Mouse (Mus musculus) stomach, embryonic 14.5 days (tissue): Measurements from ENCODE around the gene Lexm. TPM values are rescaled to one million over a fixed set of nuclear protein-coding genes. Genes with fewer than 3 reads are reported as not detected.

Source experiments
- ATAC-seq: fragments of 200-750 bp; cut with Nextera tagmentation; 2 replicates; pipeline ENCODE4 v1.8.0; 2017; ENCODE audit warnings: low read depth, moderate TSS enrichment; ENCODE audit not compliant: insufficient number of reproducible peaks, insufficient read depth, low FRiP score
- H3K27ac ChIP-seq: fragments of 300-500 bp; sonication (generic); 2 replicates; pipeline ENCODE4 v1.5.1; 2014; ENCODE audit warnings: mild to moderate bottlenecking, low read length, moderate library complexity, mixed read lengths
- H3K27me3 ChIP-seq: fragments of 300-500 bp; sonication (generic); 2 replicates; pipeline ENCODE4 v1.6.1; 2014; ENCODE audit warnings: low read length, control low read depth, mixed read lengths; ENCODE audit not compliant: control insufficient read depth, insufficient read depth
- H3K36me3 ChIP-seq: fragments of 300-500 bp; sonication (generic); 2 replicates; pipeline ENCODE4 v1.6.1; 2014; ENCODE audit warnings: mild to moderate bottlenecking, control low read depth, low read length, moderate library complexity, mixed read lengths; ENCODE audit not compliant: control insufficient read depth, insufficient read depth
- H3K4me1 ChIP-seq: fragments of 300-500 bp; sonication (generic); 2 replicates; pipeline ENCODE4 v1.6.1; 2014; ENCODE audit warnings: low read length, control low read depth, mixed read lengths; ENCODE audit not compliant: control insufficient read depth, insufficient read depth
- H3K4me2 ChIP-seq: fragments of 300-500 bp; sonication (generic); replicated peaks from 2 replicates; pipeline ENCODE4 v1.6.1; 2014; ENCODE audit warnings: low read depth, low read length, control low read depth
- H3K4me3 ChIP-seq: fragments of 300-500 bp; sonication (generic); 2 replicates; pipeline ENCODE4 v1.5.1; 2014; ENCODE audit warnings: low read depth, low read length, control low read depth
- H3K9ac ChIP-seq: fragments of 300-500 bp; sonication (generic); replicated peaks from 2 replicates; pipeline ENCODE4 v1.6.1; 2014; ENCODE audit warnings: low read depth, mild to moderate bottlenecking, control low read depth, low read length, moderate library complexity, mixed read lengths
- H3K9me3 ChIP-seq: fragments of 300-500 bp; sonication (generic); 2 replicates; pipeline ENCODE4 v1.6.1; 2016; ENCODE audit warnings: low read depth, low read length, control low read depth; ENCODE audit not compliant: control insufficient read depth
- WGBS: fragments of 180-500 bp; shearing (Covaris S2); extraction: QIAGEN DNeasy Blood & Tissue Kit; methylation state at CpG from one replicate; pipeline ENCODE4 v1.1.7; 2014; 5-methylcytosine and 5-hydroxymethylcytosine counted together
- polyA plus RNA-seq: library from polyadenylated mRNA; unstranded; fragments of >200 nt; fragmentation: Nextera tagmentation; extraction: Ambion mirVana; gene quantifications from 2 replicates; pipeline ENCODE4 v1.2.1, GENCODE M21; 2014

The Lexm gene
- not detected in 2 replicates for polyA plus RNA-seq

DNA sequence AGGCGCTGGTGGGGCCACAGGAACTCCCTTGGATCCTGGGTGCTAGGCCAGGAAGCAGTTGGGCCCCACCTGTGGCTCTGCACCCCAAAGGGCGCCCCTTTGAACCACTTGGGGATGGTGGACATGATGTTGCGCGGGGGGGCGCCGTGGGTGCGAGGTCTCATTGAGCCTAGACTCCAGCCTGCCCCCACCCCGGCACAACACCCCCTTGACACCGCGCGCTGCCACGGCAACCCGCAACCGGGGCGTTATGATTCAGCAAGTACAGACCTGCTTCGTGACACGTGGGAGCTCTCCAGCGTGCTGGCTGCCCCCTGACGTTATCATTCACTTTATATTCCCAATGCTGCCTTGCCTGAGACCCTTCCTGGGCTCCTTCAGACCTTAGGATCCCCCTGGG is at the start of gene Lexm:
TSS of gene Lexm (minus strand) at position 186 of the 400 bp plus-strand sequence.
- no peak within 1 kb of the TSS for H3K4me3 ChIP-seq
- H3K9ac ChIP-seq: no peak within 1 kb of the TSS
- WGBS: under 1% methylated on average over 18 of the region's 19 CpGs

DNA sequence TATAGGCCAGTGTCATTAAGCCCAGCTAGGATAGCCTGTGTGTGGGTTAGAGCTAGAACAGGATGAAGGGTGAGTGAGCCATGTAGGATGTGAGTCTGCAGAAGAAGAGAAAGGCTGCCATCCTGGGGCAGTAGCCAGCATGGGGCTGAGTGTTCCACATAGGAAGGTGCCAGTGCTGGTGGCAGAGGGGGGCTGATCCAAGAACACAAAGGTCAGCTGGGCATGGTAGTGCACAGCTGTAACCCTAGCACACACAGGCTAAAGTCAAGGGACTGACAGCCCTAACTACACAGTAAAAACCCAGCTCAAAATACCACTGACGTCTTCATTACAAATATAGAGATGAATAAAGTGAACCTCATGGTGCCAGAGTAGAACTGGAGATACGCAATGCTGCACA is 49.5 kb upstream of the Lexm start:
- no peaks in the 10 kb centered on the region for H3K4me1 ChIP-seq

More for the DNA sequence above, at the start of gene Lexm:
- Histone ChIP-seq H3K27ac (no peak within 1 kb of the TSS), H3K4me2 (peak within 1 kb of the TSS; percentile 41), H3K36me3 (no peaks in the 10 kb centered on the region), H3K4me1 (no peaks in the 10 kb centered on the region), H3K27me3 (peaks cover 5% of the 10 kb centered on the region; the same call in 1 of the 2 replicates), H3K9me3 (no peaks in the 10 kb centered on the region)
- ATAC-seq: no peak

DNA sequence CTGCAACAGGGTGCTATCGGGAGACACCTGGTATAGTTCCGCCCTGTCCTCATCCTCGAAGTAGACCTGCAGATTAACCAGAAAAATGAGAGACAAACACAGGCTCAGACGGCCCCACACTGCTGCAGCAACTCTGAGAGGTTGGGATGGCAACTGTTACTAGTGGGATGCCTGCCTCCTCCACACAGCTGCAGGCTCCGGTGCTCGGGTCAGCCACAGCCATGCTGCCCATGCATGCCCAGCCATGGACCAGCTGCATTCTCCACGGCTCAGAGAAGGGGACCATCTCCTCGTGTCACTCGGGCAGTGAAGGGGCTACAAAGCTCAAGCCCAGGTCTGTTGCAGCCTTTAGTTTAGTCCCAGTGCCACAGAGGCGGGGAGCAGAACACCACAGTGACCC is 48.6 kb upstream of the Lexm start:
- Histone ChIP-seq H3K36me3 (peaks cover 82% of the 10 kb centered on the region), H3K9ac (no peak overlapping the region), H3K9me3 (no peaks in the 10 kb centered on the region), H3K4me3 (no peak overlapping the region), H3K27ac (no peak overlapping the region), H3K4me1 (no peaks in the 10 kb centered on the region), H3K4me2 (no peak overlapping the region), H3K27me3 (no peaks in the 10 kb centered on the region)
- no peak for ATAC-seq
- WGBS: 93% methylated on average over 10 of the region's 10 CpGs

More for the DNA sequence above, 49.5 kb upstream of the Lexm start:
- H3K36me3 ChIP-seq: peaks cover 82% of the 10 kb centered on the region
- no peak for ATAC-seq
- no peak overlapping the region for H3K9ac ChIP-seq
- H3K4me3 ChIP-seq: no peak overlapping the region
- H3K9me3 ChIP-seq: no peaks in the 10 kb centered on the region
- H3K27me3 ChIP-seq: no peaks in the 10 kb centered on the region
- WGBS: 92% methylated on average over 2 of the region's 2 CpGs
- H3K27ac ChIP-seq: no peak overlapping the region
- no peak overlapping the region for H3K4me2 ChIP-seq

DNA sequence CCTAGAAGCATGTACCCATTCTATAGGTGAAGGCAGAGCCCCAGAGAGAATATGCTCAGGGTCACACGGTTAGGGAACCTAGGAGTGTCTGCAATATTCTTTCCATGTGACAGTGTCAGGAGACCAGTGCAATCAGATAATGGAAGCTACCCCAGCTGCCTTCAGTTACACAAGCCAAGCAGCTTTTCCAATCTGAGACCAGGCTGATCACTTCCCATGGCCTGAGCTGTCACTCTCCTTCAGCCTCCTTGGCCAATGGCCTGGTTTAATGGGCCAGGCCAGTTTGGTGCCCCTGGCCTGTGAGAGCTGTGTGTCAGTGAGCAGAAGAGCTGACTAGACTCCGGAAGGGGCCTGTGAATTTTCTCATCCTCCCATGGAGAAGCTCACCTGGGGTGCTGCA is 48.2 kb upstream of the Lexm start:
- WGBS: 94% methylated on average over 2 of the region's 2 CpGs
- H3K36me3 ChIP-seq: peaks cover 80% of the 10 kb centered on the region
- no peak for ATAC-seq

DNA sequence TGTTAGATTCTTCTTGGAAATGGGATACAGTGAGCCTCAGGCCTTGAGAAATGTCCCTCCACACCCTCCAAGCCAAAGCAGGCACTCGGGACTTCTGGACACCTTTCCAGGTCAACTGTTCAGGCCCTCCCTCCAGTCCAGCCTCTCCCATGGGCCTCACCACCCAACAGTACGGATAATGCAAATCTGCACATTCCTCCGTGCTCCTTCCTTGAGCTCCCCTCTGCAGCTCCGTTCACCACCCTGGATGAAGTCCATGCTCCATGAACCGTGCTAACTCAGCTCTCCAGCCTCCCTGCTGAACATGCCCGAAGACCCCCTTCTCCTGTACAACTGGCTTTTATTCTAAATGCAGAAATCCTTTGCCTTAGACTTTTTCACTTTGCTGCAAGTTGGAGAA is 47.7 kb upstream of the Lexm start:
- ATAC-seq: no peak
- no peaks in the 10 kb centered on the region for H3K9me3 ChIP-seq
- no peak overlapping the region for H3K4me3 ChIP-seq
- no peaks in the 10 kb centered on the region for H3K27me3 ChIP-seq
- WGBS: 92% methylated on average over 6 of the region's 6 CpGs
- H3K36me3 ChIP-seq: peaks cover 75% of the 10 kb centered on the region
- H3K27ac ChIP-seq: no peak overlapping the region
- H3K4me1 ChIP-seq: no peaks in the 10 kb centered on the region
- H3K9ac ChIP-seq: no peak overlapping the region
- no peak overlapping the region for H3K4me2 ChIP-seq

More for the DNA sequence above, 48.2 kb upstream of the Lexm start:
- Histone ChIP-seq H3K27ac (no peak overlapping the region), H3K4me1 (no peaks in the 10 kb centered on the region), H3K9me3 (no peaks in the 10 kb centered on the region), H3K4me2 (no peak overlapping the region), H3K27me3 (no peaks in the 10 kb centered on the region), H3K4me3 (no peak overlapping the region), H3K9ac (no peak overlapping the region)

- Histone ChIP-seq H3K9me3 (no peaks in the 10 kb centered on the region), H3K27me3 (no peaks in the 10 kb centered on the region), H3K4me3 (no peak overlapping the region), H3K27ac (no peak overlapping the region), H3K4me1 (no peaks in the 10 kb centered on the region), H3K4me2 (no peak overlapping the region), H3K9ac (no peak overlapping the region), H3K36me3 (peaks cover 70% of the 10 kb centered on the region)
- ATAC-seq: no peak
- WGBS: 88% methylated on average over 5 of the region's 5 CpGs
Measured at GRCm38 (mm10) chr4:106663956-106664470, 47.0 kb upstream of the Lexm start.

DNA sequence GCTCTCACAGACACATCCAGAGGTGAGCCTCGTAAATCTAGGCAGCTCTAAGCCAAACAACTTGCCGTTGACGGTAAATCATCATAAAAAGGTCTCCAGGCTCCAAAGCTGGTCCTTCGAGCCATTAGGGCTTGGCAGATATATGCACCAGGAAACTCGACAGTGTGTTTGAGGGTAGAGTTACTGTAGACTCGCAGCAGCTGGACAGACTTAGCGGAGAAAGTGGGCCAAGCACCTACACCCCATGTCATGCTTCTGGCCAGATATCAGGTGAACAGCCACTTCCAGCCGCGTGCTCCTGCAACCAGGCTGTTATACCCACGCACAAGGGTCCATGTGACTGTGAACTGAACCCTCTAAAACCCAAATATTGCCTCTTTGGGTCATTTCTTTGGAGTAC is 38.6 kb upstream of the Lexm start:
- Histone ChIP-seq H3K36me3 (peaks cover 20% of the 10 kb centered on the region), H3K27ac (no peak overlapping the region), H3K4me3 (no peak overlapping the region), H3K9ac (no peak overlapping the region), H3K4me1 (peaks cover 7% of the 10 kb centered on the region; the same call in 1 of the 2 replicates), H3K4me2 (no peak overlapping the region), H3K9me3 (no peaks in the 10 kb centered on the region), H3K27me3 (no peaks in the 10 kb centered on the region)
- WGBS: 79% methylated on average over 10 of the region's 10 CpGs
- no peak for ATAC-seq

DNA sequence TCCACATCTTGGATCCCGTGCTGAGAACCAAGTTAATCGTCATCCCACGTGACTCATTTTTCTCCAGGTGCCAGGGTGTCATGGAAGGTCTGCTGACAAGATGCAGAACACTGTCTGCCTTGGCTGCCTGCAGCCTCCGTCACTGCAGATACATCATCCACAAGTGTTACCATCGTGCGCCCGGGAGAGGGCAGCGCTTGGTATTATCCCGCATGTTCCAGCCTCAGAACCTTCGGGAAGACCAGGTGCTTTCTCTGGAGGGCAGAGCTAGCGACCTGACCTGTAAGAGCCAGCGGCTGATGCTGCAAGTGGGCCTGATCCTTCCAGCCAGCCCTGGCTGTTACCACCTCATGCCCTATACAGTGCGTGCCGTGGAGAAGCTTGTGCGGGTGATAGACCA is 36.0 kb upstream of the Lexm start:
- ATAC-seq: no peak
- no peak overlapping the region for H3K4me2 ChIP-seq
- H3K9me3 ChIP-seq: no peaks in the 10 kb centered on the region
- peaks cover 7% of the 10 kb centered on the region; the same call in 1 of the 2 replicates for H3K4me1 ChIP-seq
- peaks cover 18% of the 10 kb centered on the region; the same call in 1 of the 2 replicates for H3K36me3 ChIP-seq
- 91% methylated on average over 15 of the region's 15 CpGs for WGBS
- no peak overlapping the region for H3K27ac ChIP-seq
- H3K27me3 ChIP-seq: no peaks in the 10 kb centered on the region
- no peak overlapping the region for H3K4me3 ChIP-seq
- no peak overlapping the region for H3K9ac ChIP-seq

DNA sequence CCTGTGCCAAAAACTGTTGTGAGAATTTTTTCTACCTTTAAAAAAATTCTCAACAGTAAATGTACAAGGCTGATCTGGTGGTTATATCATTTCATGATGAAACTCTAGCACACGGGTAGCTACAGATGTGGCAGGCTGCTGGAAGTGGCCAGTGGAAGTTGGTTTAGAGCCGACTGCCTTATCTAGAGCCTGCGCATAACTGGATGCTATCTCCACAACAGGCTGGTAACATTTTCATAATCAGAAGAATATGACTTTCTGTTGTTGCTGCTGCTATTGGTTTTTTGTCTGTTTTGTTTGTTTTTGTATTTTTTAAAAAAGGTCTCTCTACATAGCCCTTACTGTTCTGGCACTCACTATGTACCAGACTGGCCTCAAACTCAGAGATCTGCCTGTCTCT is 35.5 kb upstream of the Lexm start:
- peaks cover 16% of the 10 kb centered on the region; the same call in 1 of the 2 replicates for H3K36me3 ChIP-seq
- H3K9me3 ChIP-seq: no peaks in the 10 kb centered on the region
- H3K27me3 ChIP-seq: no peaks in the 10 kb centered on the region
- no peak for ATAC-seq
- H3K4me2 ChIP-seq: no peak overlapping the region
- WGBS: 91% methylated on average over 3 of the region's 3 CpGs
- H3K9ac ChIP-seq: no peak overlapping the region
- H3K4me3 ChIP-seq: no peak overlapping the region
- no peak overlapping the region for H3K27ac ChIP-seq
- peaks cover 7% of the 10 kb centered on the region; the same call in 1 of the 2 replicates for H3K4me1 ChIP-seq
